Mouse (Mus musculus): Measurements from ENCODE around the gene Disp2.

Disp2 gene

DNA sequence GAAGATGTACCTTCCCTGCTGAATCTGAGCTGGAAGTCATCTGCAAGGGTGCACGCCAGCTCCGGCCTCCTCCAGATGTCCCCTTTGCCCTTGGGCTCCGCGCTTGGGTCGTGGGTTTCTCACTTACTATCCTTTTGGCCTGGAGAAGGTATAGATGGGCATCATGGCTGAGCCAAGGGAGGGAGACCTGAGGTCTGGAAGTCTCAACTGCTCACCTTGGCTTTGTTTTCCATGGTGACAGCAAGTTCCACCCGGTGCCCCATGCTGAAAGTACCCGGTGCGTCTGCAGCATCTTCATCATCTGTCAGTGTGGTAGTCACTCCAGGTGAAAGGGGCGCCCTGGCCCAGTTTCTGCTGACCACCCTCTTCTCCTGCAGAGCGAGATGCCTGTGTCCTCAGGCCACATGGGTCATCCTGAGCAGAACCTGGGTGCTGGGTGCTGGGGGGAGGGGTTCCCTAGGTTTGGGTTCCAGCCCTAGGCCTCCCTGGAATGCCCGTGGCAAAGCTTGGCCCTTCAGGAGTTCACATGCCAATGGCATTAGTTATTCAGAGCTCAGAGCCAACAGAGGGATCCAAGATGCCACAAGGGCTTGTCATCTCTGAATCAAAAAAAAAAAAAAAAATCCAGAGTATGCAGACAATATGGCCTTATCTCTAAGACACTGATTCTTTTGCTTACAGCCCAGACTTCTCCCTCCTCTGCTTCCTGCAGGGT is 19.1 kb upstream of the Disp2 start:
- no peak for DNase-seq

DNA sequence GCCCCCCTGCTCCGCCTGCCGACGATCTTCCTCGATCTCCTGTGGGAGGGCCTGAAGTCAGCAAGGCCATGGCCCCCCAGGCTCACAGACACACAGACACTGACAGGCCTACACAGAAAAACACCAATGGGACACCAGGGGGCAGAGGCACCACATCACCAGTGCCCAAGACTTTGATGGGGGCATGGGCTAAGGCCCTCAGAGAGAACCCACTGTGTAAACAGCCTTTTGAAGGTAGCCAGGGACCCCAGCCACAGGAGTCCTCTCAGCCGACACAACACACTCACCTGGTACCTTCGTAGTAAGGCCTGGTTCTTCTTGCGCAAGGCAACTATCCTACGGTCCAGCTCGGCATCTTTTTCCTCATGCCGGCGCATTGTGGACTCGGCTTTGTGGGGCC is 18.2 kb upstream of the Disp2 start:
- no peak for DNase-seq

DNA sequence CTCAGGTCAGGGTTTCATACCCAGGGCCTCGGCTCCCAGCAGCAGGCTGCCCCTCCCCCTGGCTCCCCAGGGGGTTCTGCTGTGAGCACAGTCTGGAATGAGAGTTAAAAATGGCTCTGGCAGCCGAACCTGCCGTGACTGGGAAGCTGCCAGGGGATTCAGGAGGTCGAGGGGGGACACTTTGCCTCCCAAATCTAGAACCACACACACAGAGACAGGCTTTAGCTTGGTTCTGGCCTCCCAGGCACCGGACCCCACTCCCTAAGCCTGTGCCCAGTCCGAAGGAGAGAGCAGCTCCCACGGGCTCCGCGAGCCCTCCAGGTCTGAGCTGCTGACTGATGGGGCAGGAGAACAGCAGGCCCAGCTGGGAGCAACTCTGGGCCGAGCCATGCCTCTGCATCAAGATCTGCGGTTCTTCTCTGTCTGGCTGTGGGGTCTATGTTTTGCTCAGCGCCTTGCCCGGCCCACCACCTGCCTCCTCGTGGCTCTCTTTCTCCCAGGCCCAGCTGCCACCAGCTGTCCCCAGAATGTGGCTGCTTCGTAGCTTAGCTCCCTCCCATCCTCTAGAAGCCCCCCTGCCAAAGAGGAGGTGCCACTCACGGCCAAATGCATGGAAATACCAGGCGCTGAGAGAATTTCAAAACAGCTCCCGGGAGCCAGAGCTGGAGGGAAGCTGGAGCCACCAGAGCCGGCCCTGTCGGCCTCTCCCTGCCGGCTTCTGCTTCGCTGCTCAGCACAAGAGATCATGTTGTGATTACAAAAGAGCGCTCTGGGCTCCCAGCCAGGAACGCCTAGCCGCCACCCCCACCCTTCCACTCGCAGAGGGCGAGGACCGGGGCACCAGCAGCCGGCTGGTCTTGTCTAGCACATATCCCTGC is 17.4 kb upstream of the Disp2 start, which contains the start of gene Ccdc9b:
Gene Ccdc9b, minus strand, starts transcription at position 756 of the 878 bp plus-strand sequence.
- peak; percentile 86 to 90 for DNase-seq

GRCm38 (mm10) chr2:118762784-118763148 is 16.8 kb upstream of the Disp2 start:
- DNase-seq, result no peak

DNA sequence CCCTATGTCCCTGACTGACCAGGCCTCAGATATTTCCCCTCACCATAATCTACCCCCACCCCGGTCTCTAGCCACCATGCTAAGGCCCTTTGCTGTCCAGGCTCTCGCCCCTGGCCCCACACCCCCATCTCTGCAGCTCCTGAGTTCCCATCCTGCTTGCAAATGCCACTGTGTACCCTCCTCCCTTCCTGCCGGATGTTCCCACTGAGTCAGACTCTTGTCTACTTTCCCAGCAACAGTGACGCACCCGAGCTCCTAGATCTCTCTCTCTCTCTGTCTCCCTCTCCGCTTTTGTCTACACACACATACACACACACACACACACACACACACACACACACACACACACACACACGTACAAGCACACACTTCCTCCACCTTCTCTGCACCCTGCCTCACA is 16.1 kb upstream of the Disp2 start:
- DNase-seq, result no peak

DNA sequence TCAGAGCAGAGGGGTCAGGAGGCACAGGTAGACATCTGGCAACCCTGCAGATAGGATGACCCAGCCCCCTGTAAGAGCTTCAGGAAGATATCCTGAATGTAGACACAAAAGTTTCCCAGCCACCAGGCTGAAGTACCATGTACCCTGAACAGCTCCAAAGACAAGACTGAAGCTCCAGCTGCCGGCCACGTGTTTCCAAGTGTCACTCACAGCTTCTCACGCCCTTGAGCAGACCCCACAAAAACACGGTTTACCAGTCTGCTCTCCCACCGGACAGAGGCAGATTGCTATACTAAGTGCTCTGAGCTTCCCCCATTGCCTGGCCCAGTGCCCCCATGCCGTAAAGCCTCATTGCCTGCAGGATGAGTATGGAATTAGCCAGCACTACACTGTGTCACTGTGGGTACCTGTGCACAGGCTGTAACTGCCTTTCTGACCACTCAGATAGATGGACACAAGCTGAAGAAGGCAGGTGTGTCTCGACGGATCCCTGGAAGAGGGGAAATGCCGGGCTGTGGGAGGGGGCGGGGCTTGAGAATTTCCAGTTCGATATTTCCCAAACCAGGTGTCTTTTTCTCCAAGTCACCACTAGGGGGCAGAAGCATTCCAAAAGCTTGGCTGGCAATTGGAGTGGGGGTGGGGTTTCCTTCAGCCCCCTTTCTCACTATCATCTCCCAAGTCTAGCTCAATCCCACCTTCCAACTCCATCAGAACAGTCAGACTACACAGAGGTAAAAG is 15.3 kb upstream of the Disp2 start:
- peak; percentile 54 to 67 for DNase-seq

DNA sequence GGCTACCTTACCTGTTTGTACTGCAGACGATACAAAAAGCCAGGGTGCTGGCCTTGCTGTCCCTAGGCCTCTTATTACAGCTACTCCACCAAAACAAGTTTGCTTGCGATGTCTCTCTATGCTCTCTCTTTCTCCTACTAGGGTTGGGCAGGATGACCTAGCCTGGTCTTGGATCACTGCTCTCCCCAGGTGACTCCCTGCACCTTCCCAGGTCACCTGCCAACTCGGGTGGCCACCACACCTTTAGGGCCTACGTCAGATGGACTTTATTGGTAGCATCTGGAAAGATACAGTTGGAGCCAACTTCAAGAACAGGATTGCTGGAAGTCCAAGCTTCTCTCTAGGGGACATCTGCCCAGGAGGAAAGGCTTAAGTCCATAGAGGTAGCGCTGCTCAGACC is 14.6 kb upstream of the Disp2 start:
- DNase-seq, result no peak

DNA sequence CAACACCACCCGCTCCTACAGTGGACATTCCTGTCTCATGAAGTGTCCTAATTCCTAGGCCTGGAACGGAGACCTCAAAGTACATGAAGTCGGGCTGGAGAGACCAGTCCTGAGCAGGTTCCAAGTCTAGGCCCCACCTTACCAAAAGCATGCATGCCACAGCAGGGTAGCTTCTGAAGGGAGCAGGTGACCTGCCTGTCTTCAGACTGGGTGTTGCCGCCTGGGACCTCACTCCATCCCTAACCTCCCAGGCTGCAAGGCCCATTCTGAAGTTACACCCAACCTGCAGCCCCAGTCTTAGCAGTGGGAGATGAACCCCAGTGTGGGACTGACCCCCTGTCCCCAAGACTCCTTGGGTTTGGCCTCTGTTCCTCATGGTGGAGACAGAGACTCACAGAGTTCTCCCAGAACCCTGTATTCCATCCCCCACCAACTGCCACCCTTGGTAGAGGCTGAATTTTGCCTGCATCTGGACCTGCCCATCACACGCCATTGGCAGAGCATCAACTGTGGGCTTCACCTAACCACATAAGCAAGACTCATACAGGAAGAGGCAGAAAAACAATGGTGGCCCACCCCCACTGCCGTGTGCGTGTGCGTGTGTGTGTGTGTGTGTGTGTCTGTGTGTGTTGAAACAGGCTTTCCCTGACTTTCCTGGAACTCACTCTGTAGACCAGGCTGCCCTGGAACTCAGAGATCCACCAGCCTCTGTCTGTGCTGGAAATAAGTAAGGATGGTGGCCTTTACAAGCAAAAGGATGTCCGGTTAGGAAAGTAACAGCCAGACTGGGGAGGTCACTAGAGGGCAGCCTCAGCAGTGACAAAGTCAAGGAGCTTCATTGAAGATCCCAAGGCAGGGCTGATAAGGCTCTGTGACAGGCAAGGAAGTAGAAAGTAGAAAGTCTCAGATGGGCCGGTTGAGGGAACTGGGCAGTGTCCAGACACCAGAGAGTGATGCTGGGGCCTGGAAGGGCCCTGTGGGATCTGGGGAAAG is 13.2 kb upstream of the Disp2 start:
- DNase-seq, result no peak

- DNase-seq, result no peak
Measured at GRCm38 (mm10) chr2:118772158-118772874, 7.2 kb upstream of the Disp2 start, which contains the start of gene Phgr1. TSS of gene Phgr1 (plus strand) at chr2:118772769.

- no peak for DNase-seq
Measured at GRCm38 (mm10) chr2:118774536-118774935, 5.0 kb upstream of the Disp2 start.

DNA sequence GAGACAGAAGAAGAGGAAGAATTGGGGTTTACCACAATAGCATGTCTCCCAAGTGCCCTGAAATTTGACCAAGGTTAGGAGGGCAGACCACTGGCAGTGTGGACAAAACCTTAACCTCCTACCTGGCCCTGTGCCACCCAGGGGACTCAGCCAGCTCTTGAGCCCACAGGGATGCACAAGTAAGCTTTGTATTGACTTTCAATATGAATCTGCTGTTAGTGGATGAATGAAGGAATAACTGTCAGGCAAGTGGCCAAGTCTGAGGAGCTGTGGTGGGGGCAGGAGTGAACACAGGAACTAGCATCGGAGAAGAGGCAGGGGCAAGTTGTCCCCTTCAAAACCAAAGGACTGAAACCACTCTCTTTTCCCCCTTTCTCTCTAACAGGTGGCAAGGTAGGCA is 4.1 kb upstream of the Disp2 start:
- peak in 1 of 2 experiments; percentile 47 for DNase-seq

GRCm38 (mm10) chr2:118775846-118776245 is 3.7 kb upstream of the Disp2 start:
- DNase-seq, result peak; percentile 53 to 68

DNA sequence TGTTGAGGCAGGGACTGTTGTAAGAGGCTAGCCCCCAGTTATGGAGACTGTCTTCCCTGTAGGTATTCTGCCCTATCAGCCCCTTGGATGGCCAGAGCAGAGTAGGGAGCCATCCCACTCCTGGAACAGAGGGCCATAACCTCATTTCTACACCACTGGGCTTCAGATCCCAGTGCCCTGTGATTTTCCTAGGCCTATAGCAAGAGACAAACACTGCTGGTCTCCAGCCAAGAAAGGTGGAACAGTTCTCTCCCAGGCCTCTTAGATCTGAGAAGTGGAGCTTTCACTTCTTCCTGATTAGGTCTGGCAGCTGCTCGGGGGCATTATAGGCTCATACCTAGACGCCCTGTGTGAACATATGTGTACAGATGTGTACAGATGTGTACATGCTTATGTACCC is 3.2 kb upstream of the Disp2 start:
- DNase-seq, result no peak

- DNase-seq, result no peak
Measured at GRCm38 (mm10) chr2:118778418-118778817, 1.1 kb upstream of the Disp2 start.

DNA sequence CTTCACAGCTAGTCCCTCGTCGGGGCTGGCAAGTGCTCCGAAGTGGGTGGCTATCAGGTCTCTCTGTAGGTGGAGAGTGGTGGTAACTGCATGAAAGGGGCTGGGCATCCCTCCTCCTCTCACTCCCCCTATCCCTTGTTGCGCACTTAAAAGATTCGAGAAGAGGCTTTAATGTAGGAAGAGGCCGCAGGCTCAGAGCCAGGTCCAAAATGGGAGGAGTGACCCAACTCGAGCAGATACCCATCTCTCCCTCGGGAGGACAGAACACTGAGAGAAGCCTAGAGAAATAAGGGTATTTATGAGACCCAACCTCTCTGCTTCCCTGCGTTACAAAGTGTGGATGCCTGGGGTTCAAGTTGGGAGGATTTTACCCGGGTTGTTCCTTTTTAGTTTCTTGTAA is 454 bp upstream of the Disp2 start:
- DNase-seq, result peak; percentile 45 to 48

GRCm38 (mm10) chr2:118781115-118781514 is 1.6 kb downstream of the Disp2 start:
- DNase-seq, result no peak

DNA sequence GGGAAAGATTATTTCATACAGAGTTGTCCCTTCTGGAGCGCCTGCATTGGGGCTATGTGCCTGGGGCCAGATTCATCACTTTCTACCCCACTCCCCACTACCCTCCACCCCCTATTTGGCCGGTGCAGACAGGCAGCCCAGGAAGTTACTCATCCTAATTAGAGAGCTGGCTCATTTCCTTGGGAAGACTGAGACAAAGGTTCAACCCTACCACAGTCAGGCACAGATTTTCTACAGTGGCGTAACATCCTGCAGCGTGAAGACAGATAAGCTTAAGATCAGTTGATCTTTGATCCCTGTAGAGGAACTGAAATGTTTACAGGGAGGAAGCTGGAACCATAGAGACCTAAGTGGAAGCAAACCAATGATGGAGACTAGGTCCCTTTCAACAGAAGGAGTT is 2.8 kb downstream of the Disp2 start:
- DNase-seq, result no peak

GRCm38 (mm10) chr2:118783093-118783492 is 3.6 kb downstream of the Disp2 start:
- no peak for DNase-seq

- DNase-seq, result no peak
Measured at GRCm38 (mm10) chr2:118783663-118784062, 4.1 kb downstream of the Disp2 start.

DNA sequence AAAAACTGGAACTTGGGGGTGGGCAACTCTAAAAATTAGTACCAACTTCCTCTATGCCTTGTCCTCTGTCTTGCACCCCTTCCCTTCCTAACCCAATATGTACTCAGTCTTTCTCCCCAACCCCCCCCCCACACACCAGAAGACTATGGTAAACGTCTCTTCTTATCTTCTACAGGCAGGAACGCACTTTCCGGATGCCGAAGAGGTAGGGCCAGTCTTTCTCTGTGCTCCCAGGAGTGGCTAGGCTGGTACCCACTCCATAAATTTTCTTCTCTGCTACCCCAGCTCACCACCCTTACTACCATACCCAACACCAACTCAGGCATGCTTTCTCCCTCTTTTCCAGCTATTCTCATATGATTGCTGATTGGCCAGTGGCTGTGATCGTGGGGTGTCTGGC is 7.0 kb downstream of the Disp2 start:
- no peak for DNase-seq

GRCm38 (mm10) chr2:118789501-118789900 is 10.0 kb downstream of the Disp2 start:
- DNase-seq, result peak; percentile 81 to 86

GRCm38 (mm10) chr2:118790221-118790550 is 10.7 kb downstream of the Disp2 start:
- DNase-seq, result no peak
